Mouse (Mus musculus): Measurements from ENCODE around the gene Gpr12. TPM values are rescaled to one million over a fixed set of nuclear protein-coding genes. Genes with fewer than 3 reads are reported as not detected.

Gpr12 gene
- polyA plus RNA-seq, 1 experiment, result 0.08 TPM

DNA sequence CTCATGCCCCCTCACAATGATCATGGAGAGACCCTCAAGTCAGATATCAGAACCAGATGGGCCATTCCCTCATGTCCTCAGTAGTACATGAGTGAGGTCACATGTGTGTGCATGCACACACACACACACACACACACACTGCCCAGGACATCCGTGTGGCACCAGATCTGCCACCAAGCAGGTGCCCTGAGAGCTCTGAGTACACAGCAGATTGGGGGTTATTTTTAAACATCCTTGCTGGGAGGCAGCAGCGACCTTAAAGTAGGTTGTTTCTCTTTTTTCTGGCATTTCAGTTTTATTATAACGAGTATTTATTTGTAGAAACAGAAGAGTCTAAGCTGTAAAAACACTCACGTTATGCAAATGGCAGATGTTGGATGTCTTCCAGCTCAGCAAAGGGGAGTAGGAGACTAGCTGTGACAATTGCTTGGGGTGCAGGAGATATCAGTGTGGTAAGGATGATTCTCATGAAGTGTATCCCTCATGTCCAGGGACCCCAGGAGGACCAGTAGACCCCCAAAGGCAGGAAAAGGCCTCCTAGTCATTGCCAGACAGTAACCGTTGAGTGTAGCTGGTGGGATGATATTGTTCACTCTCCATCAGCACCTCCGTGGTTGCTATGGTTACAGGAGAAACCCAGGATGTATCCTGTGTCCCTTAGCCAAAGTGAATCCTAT is 40.7 kb upstream of the Gpr12 start:
- no peak overlapping the region for H3K4me3 ChIP-seq (ENCODE audit: control insufficient read depth, insufficient read depth, low read length)
- no peaks in the 10 kb centered on the region for H3K36me3 ChIP-seq (ENCODE audit: control insufficient read depth, insufficient read depth, low read length)
- DNase-seq, result no peak
- H3K4me1 ChIP-seq (replicated peaks; ENCODE audit: control insufficient read depth, insufficient read depth, low read length), result no peaks in the 10 kb centered on the region
- H3K27ac ChIP-seq (ENCODE audit: control insufficient read depth, insufficient read depth, low read length), result no peak overlapping the region
- TF ChIP-seq POLR2A (IDR thresholded peaks at IDR 0.05; ENCODE audit: control insufficient read depth, extremely low read depth, insufficient read depth, low read length, poor library complexity), result no peak
- no peak for TF ChIP-seq CTCF (IDR thresholded peaks at IDR 0.05; ENCODE audit: borderline replicate concordance, control insufficient read depth, extremely low read depth, insufficient read depth, low read length, poor library complexity)
- WGBS, result 74% methylated on average over 6 of the region's 6 CpGs
- H3K27me3 ChIP-seq (ENCODE audit: control insufficient read depth, insufficient read depth, low read length), result no peaks in the 10 kb centered on the region

DNA sequence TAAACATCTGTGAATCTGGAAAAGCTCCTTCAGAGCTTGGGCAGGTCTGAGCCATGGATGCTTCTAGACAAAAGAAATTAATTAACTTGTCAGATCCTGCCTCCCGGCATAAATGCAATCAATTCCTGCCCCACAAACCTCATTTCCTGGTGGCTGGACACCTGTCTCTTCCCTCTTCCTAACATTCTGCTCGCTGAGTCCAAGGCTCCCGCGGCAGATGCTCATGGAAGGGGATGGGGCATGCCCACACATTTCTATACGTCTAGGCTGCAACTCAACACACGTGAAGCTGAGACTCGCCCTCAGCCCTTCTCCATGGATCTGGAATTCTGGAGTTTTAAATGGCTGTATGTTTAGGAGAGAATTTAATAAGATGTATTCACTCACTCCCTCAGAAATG is 26.8 kb upstream of the Gpr12 start:
- 77% methylated on average over 7 of the region's 7 CpGs for WGBS

GRCm38 (mm10) chr5:146611009-146611408 is 26.0 kb upstream of the Gpr12 start:
- Histone ChIP-seq H3K27ac (ENCODE audit: control insufficient read depth, insufficient read depth, low read length) (no peak overlapping the region), H3K4me1 (replicated peaks; ENCODE audit: control insufficient read depth, insufficient read depth, low read length) (no peaks in the 10 kb centered on the region), H3K36me3 (ENCODE audit: control insufficient read depth, insufficient read depth, low read length) (no peaks in the 10 kb centered on the region), H3K27me3 (ENCODE audit: control insufficient read depth, insufficient read depth, low read length) (no peaks in the 10 kb centered on the region), H3K4me3 (ENCODE audit: control insufficient read depth, insufficient read depth, low read length) (no peak overlapping the region)
- 67% methylated on average over 8 of the region's 8 CpGs for WGBS
- no peak for DNase-seq
- no peak for TF ChIP-seq CTCF (IDR thresholded peaks at IDR 0.05; ENCODE audit: borderline replicate concordance, control insufficient read depth, extremely low read depth, insufficient read depth, low read length, poor library complexity)
- no peak for TF ChIP-seq POLR2A (IDR thresholded peaks at IDR 0.05; ENCODE audit: control insufficient read depth, extremely low read depth, insufficient read depth, low read length, poor library complexity)

More for the DNA sequence above, 26.8 kb upstream of the Gpr12 start:
- H3K36me3 ChIP-seq (ENCODE audit: control insufficient read depth, insufficient read depth, low read length), result no peaks in the 10 kb centered on the region
- H3K27ac ChIP-seq (ENCODE audit: control insufficient read depth, insufficient read depth, low read length), result no peak overlapping the region
- DNase-seq, result no peak
- H3K4me1 ChIP-seq (replicated peaks; ENCODE audit: control insufficient read depth, insufficient read depth, low read length), result no peaks in the 10 kb centered on the region
- no peak overlapping the region for H3K4me3 ChIP-seq (ENCODE audit: control insufficient read depth, insufficient read depth, low read length)
- TF ChIP-seq CTCF (IDR thresholded peaks at IDR 0.05; ENCODE audit: borderline replicate concordance, control insufficient read depth, extremely low read depth, insufficient read depth, low read length, poor library complexity) (no peak), POLR2A (IDR thresholded peaks at IDR 0.05; ENCODE audit: control insufficient read depth, extremely low read depth, insufficient read depth, low read length, poor library complexity) (no peak)
- H3K27me3 ChIP-seq (ENCODE audit: control insufficient read depth, insufficient read depth, low read length), result no peaks in the 10 kb centered on the region

GRCm38 (mm10) chr5:146609646-146610045 is 24.6 kb upstream of the Gpr12 start:
- 85% methylated on average over 10 of the region's 10 CpGs for WGBS
- no peak for TF ChIP-seq POLR2A (IDR thresholded peaks at IDR 0.05; ENCODE audit: control insufficient read depth, extremely low read depth, insufficient read depth, low read length, poor library complexity)
- Histone ChIP-seq H3K4me3 (ENCODE audit: control insufficient read depth, insufficient read depth, low read length) (no peak overlapping the region), H3K36me3 (ENCODE audit: control insufficient read depth, insufficient read depth, low read length) (no peaks in the 10 kb centered on the region), H3K4me1 (replicated peaks; ENCODE audit: control insufficient read depth, insufficient read depth, low read length) (no peaks in the 10 kb centered on the region), H3K27ac (ENCODE audit: control insufficient read depth, insufficient read depth, low read length) (no peak overlapping the region), H3K27me3 (ENCODE audit: control insufficient read depth, insufficient read depth, low read length) (no peaks in the 10 kb centered on the region)
- DNase-seq, result no peak

GRCm38 (mm10) chr5:146607816-146608215 is 22.8 kb upstream of the Gpr12 start:
- TF ChIP-seq POLR2A (IDR thresholded peaks at IDR 0.05; ENCODE audit: control insufficient read depth, extremely low read depth, insufficient read depth, low read length, poor library complexity) (no peak), CTCF (IDR thresholded peaks at IDR 0.05; ENCODE audit: borderline replicate concordance, control insufficient read depth, extremely low read depth, insufficient read depth, low read length, poor library complexity) (no peak)
- Histone ChIP-seq H3K27me3 (ENCODE audit: control insufficient read depth, insufficient read depth, low read length) (no peaks in the 10 kb centered on the region), H3K4me3 (ENCODE audit: control insufficient read depth, insufficient read depth, low read length) (no peak overlapping the region), H3K27ac (ENCODE audit: control insufficient read depth, insufficient read depth, low read length) (no peak overlapping the region), H3K36me3 (ENCODE audit: control insufficient read depth, insufficient read depth, low read length) (no peaks in the 10 kb centered on the region), H3K4me1 (replicated peaks; ENCODE audit: control insufficient read depth, insufficient read depth, low read length) (no peaks in the 10 kb centered on the region)
- 79% methylated on average over 5 of the region's 5 CpGs for WGBS
- no peak for DNase-seq

DNA sequence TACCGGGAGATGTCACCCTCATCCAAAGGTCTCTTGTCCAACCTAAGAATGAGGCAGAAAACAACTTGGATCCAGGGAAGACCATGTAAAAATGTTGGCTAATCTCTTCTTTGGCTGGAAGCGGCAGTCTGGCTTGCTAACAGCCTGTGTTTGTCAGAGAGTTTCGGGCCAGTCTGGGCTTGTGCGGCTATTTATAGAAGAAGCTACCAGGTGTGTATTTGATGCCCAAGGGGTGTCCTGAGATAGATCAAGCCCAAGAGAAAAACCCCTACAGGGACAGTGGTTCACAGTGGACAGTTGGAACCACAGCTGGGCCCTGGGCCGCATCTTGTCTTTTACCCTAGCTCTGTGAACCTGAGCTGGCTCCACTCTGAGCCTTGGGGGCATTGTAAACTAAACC is 21.9 kb upstream of the Gpr12 start:
- Histone ChIP-seq H3K4me1 (replicated peaks; ENCODE audit: control insufficient read depth, insufficient read depth, low read length) (no peaks in the 10 kb centered on the region), H3K36me3 (ENCODE audit: control insufficient read depth, insufficient read depth, low read length) (no peaks in the 10 kb centered on the region), H3K27ac (ENCODE audit: control insufficient read depth, insufficient read depth, low read length) (no peak overlapping the region), H3K4me3 (ENCODE audit: control insufficient read depth, insufficient read depth, low read length) (no peak overlapping the region), H3K27me3 (ENCODE audit: control insufficient read depth, insufficient read depth, low read length) (no peaks in the 10 kb centered on the region)
- no peak for TF ChIP-seq POLR2A (IDR thresholded peaks at IDR 0.05; ENCODE audit: control insufficient read depth, extremely low read depth, insufficient read depth, low read length, poor library complexity)
- no peak for TF ChIP-seq CTCF (IDR thresholded peaks at IDR 0.05; ENCODE audit: borderline replicate concordance, control insufficient read depth, extremely low read depth, insufficient read depth, low read length, poor library complexity)
- no peak for DNase-seq
- WGBS, result 91% methylated on average over 5 of the region's 5 CpGs

DNA sequence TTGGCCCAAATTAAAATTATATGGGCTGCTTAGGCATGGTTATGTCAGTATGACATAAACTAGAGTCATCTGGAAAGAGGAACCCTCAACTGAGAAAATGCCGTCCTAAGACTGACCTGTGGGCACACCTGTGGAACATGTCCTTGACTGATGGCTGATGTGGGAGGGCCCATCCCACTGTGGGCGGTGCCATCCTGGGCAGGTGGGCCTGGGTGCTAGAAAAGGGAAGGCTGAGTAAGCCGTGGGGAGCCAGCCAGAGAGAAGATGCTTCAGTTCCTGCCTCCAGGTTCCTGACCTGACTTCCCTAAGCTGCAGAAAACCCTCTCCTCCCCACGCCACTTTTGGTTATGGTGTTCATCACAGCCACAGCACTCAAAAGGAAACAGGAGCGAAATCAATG is 21.2 kb upstream of the Gpr12 start:
- TF ChIP-seq POLR2A (IDR thresholded peaks at IDR 0.05; ENCODE audit: control insufficient read depth, extremely low read depth, insufficient read depth, low read length, poor library complexity), result no peak
- TF ChIP-seq CTCF (IDR thresholded peaks at IDR 0.05; ENCODE audit: borderline replicate concordance, control insufficient read depth, extremely low read depth, insufficient read depth, low read length, poor library complexity), result no peak
- no peak for DNase-seq
- Histone ChIP-seq H3K4me3 (ENCODE audit: control insufficient read depth, insufficient read depth, low read length) (no peak overlapping the region), H3K4me1 (replicated peaks; ENCODE audit: control insufficient read depth, insufficient read depth, low read length) (no peaks in the 10 kb centered on the region), H3K27ac (ENCODE audit: control insufficient read depth, insufficient read depth, low read length) (no peak overlapping the region), H3K27me3 (ENCODE audit: control insufficient read depth, insufficient read depth, low read length) (no peaks in the 10 kb centered on the region), H3K36me3 (ENCODE audit: control insufficient read depth, insufficient read depth, low read length) (no peaks in the 10 kb centered on the region)
- 59% methylated on average over 5 of the region's 5 CpGs for WGBS
